Comparison of ENCODE assay signal across 27 mouse cellular contexts in the genomic region with DNA sequence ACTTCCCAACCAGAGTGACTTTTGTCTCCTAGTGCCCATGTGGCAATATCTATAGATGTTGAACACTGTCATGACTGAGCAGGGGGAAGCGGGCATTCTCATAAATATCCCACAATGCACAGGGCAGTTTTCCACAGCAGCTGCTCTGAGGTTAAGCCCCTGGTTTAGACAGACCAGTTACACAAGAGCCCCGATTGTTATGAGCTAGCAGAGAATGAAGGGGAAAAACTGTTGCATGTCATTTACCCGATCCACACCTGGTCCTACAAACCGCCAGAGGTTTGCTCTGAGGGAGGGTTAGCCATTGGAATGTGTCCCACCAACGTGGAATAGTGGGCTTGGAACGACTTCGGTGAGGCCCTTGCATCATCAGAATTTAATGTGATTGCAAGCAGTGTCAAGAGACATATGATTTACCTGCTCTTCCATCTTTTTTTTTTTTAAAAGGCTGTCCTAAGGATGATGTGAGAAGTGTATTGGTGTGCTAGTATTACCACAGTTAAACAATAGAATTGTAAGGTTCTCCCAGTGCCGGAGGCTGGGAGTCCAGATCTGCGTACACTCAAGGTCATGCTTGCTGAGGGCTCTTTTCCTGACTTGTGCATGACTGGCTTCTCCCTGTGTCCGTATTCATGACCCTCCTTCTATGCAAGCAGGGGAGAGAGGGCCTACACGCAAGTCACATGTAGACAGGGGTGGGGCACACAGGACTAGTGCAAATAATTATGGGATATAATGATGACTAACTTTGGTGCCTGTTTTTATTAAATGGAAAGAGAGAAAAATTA. TPM values are rescaled to one million over a fixed set of nuclear protein-coding genes. Genes with fewer than 3 reads are reported as not detected.
DNase-seq lines count a peak whose midpoint lies in the region; ATAC-seq and TF ChIP-seq lines count a peak whose summit lies in the region.
"Had no signal": no experiment of that assay in that cellular context is flagged by ENCODE, and none has a peak within 500 bp of the region (broad histone marks: within the 10 kb centered on the region; RNA-seq: fewer than 3 reads in every experiment).

No protein-coding gene starts in this region.

- TF ChIP-seq EP300 in lung, postnatal 0 days (IDR thresholded peaks at IDR 0.05) = no peak
- no peak for TF ChIP-seq EP300 in stomach, postnatal 0 days (optimal IDR thresholded peaks at IDR 0.05)

- TF ChIP-seq CTCF in lung, postnatal 0 days (IDR thresholded peaks at IDR 0.05) = no peak
- no peak for TF ChIP-seq CTCF in stomach, postnatal 0 days (IDR thresholded peaks at IDR 0.05; ENCODE audit: low read depth)

- intact Hi-C loops in heart, postnatal 25 days (cut with DNase I) = loop anchor here (5.0 to 10.0 kb wide), 2 partner anchors 125 to 223 kb away; no protein-coding TSS in a partner anchor

- no peaks in the 10 kb centered on the region for H3K36me3 ChIP-seq in lung, postnatal 0 days (ENCODE audit: insufficient read depth, low read length)
- H3K36me3 ChIP-seq in limb, embryonic 12.5 days = no peaks in the 10 kb centered on the region
- no peaks in the 10 kb centered on the region for H3K36me3 ChIP-seq in stomach, postnatal 0 days (ENCODE audit: control insufficient read depth, insufficient read depth, low read length)
- H3K36me3 ChIP-seq: forebrain, embryonic 15.5 days; midbrain, embryonic 12.5 days; neural tube, embryonic 13.5 days had no signal

- H3K27me3 ChIP-seq in lung, postnatal 0 days (replicated peaks; ENCODE audit: insufficient read depth, low read length) = no peaks in the 10 kb centered on the region
- no peaks in the 10 kb centered on the region for H3K27me3 ChIP-seq in limb, embryonic 12.5 days
- no peaks in the 10 kb centered on the region for H3K27me3 ChIP-seq in stomach, postnatal 0 days (ENCODE audit: control insufficient read depth, insufficient read depth, low read length)
- H3K27me3 ChIP-seq: forebrain, embryonic 15.5 days; midbrain, embryonic 12.5 days; neural tube, embryonic 13.5 days had no signal

- no peak overlapping the region for H3K4me3 ChIP-seq in lung, postnatal 0 days (ENCODE audit: low read depth, low read length)
- no peak overlapping the region for H3K4me3 ChIP-seq in limb, embryonic 12.5 days (replicated peaks)
- no peak overlapping the region for H3K4me3 ChIP-seq in stomach, postnatal 0 days (ENCODE audit: low read depth, low read length)
- H3K4me3 ChIP-seq: forebrain, embryonic 15.5 days; left cerebral cortex, adult 2 months; midbrain, embryonic 12.5 days; neural tube, embryonic 13.5 days had no signal

- DNase-seq in heart, adult 11 months = peak; percentile 76
- DNase-seq in heart, postnatal 25 days (ENCODE audit: low spot score) = no peak
- peak; percentile 34 for DNase-seq in lung, postnatal 0 days (ENCODE audit: low spot score)
- no peak for DNase-seq in lung, postnatal 4 days
- peak; percentile 30 for DNase-seq in stomach, postnatal 0 days (ENCODE audit: low spot score)
- DNase-seq in urinary bladder, postnatal 36 days (ENCODE audit: low spot score in 2 of 2) = no peak
- no peak for DNase-seq in thymus, postnatal 14 days
- DNase-seq: adrenal gland, postnatal 36 days; cerebellum, adult 11-12 months; cerebellum, postnatal 25 days; gastrocnemius, postnatal 25 days; heart, postnatal 10 days; kidney, adult 18-20 months; kidney, postnatal 10 days; right cerebral cortex, postnatal 14 days; spleen, adult 18-20 months had no signal

- ATAC-seq in lung, postnatal 0 days = no peak
- ATAC-seq in limb, embryonic 12.5 days (ENCODE audit: insufficient number of reproducible peaks, insufficient read depth, low FRiP score, low TSS enrichment, low read depth) = 0 out of 2 replicates have a peak, but pooled peaks have one; percentile 57
- ATAC-seq in stomach, postnatal 0 days (ENCODE audit: low FRiP score, low TSS enrichment) = peak; percentile 65
- ATAC-seq: forebrain, embryonic 15.5 days; hindbrain, embryonic 16.5 days had no signal

- WGBS in lung, postnatal 0 days = 64% methylated on average over 11 of the region's 11 CpGs
- WGBS in limb, embryonic 12.5 days = 62% methylated on average over 11 of the region's 11 CpGs
- WGBS in stomach, postnatal 0 days = 57% methylated on average over 11 of the region's 11 CpGs

- H3K9ac ChIP-seq in lung, postnatal 0 days (replicated peaks; ENCODE audit: low read depth) = no peak overlapping the region
- no peak overlapping the region for H3K9ac ChIP-seq in limb, embryonic 12.5 days (replicated peaks)
- no peak overlapping the region for H3K9ac ChIP-seq in stomach, postnatal 0 days (ENCODE audit: low read length)
- H3K9ac ChIP-seq: forebrain, embryonic 15.5 days; midbrain, embryonic 12.5 days; neural tube, embryonic 13.5 days had no signal

- H3K27ac ChIP-seq in lung, postnatal 0 days (ENCODE audit: low read length) = no peak overlapping the region
- H3K27ac ChIP-seq in limb, embryonic 12.5 days = 0 out of 2 replicates have a peak overlapping the region, but pooled peaks have one; percentile 35
- no peak overlapping the region for H3K27ac ChIP-seq in stomach, postnatal 0 days (replicated peaks)
- H3K27ac ChIP-seq: forebrain, embryonic 15.5 days; left cerebral cortex, adult 2 months; macrophage; midbrain, embryonic 12.5 days; neural tube, embryonic 13.5 days had no signal

- H3K4me2 ChIP-seq in lung, postnatal 0 days (replicated peaks; ENCODE audit: low read depth, low read length) = no peak overlapping the region
- no peak overlapping the region for H3K4me2 ChIP-seq in limb, embryonic 12.5 days
- no peak overlapping the region for H3K4me2 ChIP-seq in stomach, postnatal 0 days (replicated peaks; ENCODE audit: low read depth)
- H3K4me2 ChIP-seq: forebrain, embryonic 15.5 days; heart, embryonic 11.5 days; midbrain, embryonic 12.5 days; neural tube, embryonic 13.5 days had no signal

- no peaks in the 10 kb centered on the region for H3K9me3 ChIP-seq in lung, postnatal 0 days (ENCODE audit: low read length)
- H3K9me3 ChIP-seq in limb, embryonic 12.5 days = no peaks in the 10 kb centered on the region
- H3K9me3 ChIP-seq in stomach, postnatal 0 days (ENCODE audit: control insufficient read depth, low read length) = no peaks in the 10 kb centered on the region
- H3K9me3 ChIP-seq: forebrain, embryonic 15.5 days; midbrain, embryonic 12.5 days; neural tube, embryonic 13.5 days had no signal

- H3K4me1 ChIP-seq in lung, postnatal 0 days (ENCODE audit: insufficient read depth, low read depth, low read length) = no peaks in the 10 kb centered on the region
- H3K4me1 ChIP-seq in limb, embryonic 12.5 days (replicated peaks) = peaks cover 16% of the 10 kb centered on the region
- peaks cover 3% of the 10 kb centered on the region; the same call in 1 of the 2 replicates for H3K4me1 ChIP-seq in stomach, postnatal 0 days (replicated peaks; ENCODE audit: control insufficient read depth, insufficient read depth)
- H3K4me1 ChIP-seq: forebrain, embryonic 15.5 days; midbrain, embryonic 12.5 days; neural tube, embryonic 13.5 days had no signal

RNA-seq across cellular contexts. Expression of a gene that starts 16.4 kb away (rescaled TPM):
- under 1 TPM in 1 of 2 experiments, not detected in 1; 0.29 TPM for total RNA-seq in heart, postnatal 25 days (2021)
- 0.57 and 0.64 TPM in 2 replicates for polyA plus RNA-seq in lung, postnatal 0 days (2015; fragmentation: Nextera tagmentation; extraction: Ambion mirVana)
- not detected in 2 replicates for polyA plus RNA-seq in limb, embryonic 12.5 days (2016; fragmentation: Nextera tagmentation; extraction: Ambion mirVana)
- 0.11 TPM in 1 of 2 replicates, not detected in the other for polyA plus RNA-seq in stomach, postnatal 0 days (2015; fragmentation: Nextera tagmentation; extraction: Ambion mirVana)
- total RNA-seq: adrenal gland, postnatal 36 days; gastrocnemius, postnatal 25 days; heart, postnatal 10 days; layer of hippocampus, adult 8-10 months; left cerebral cortex, adult 2 months; liver, adult 2 months; monocyte, adult 5-6 weeks had no signal
- polyA plus RNA-seq: forebrain, embryonic 15.5 days; heart, embryonic 11.5 days; hindbrain, embryonic 16.5 days; liver, adult 2 months; macrophage; midbrain, embryonic 12.5 days; neural tube, embryonic 13.5 days had no signal

RNA-seq across cellular contexts. Expression of a gene that starts 20.1 kb away (rescaled TPM):
- total RNA-seq in heart, postnatal 25 days (2021) = 1 to 10 TPM; 2.5 to 3.2 TPM
- polyA plus RNA-seq in lung, postnatal 0 days (2015; fragmentation: Nextera tagmentation; extraction: Ambion mirVana) = 7.4 and 8.0 TPM in 2 replicates
- polyA plus RNA-seq in limb, embryonic 12.5 days (2016; fragmentation: Nextera tagmentation; extraction: Ambion mirVana) = 8.9 and 10.9 TPM in 2 replicates
- polyA plus RNA-seq in stomach, postnatal 0 days (2015; fragmentation: Nextera tagmentation; extraction: Ambion mirVana) = 31.0 and 32.3 TPM in 2 replicates

Comparison
In these comparisons a context has a peak if more than half of its experiments do, and no peak if none do; other contexts are left out.
1. DNase-seq: peak in heart, adult 11 months (single experiment), lung, postnatal 0 days (single experiment) and stomach, postnatal 0 days (single experiment); none in heart, postnatal 25 days (single experiment), lung, postnatal 4 days (0 of 2), urinary bladder, postnatal 36 days (0 of 2) and thymus, postnatal 14 days (single experiment).